Mouse (Mus musculus) heart, embryonic 11.5 days (tissue): ENCODE data around the gene Frmd8. TPM values are rescaled to one million over a fixed set of nuclear protein-coding genes. Genes with fewer than 3 reads are reported as not detected.

Experiments used
- ATAC-seq: fragments of 200-750 bp; cut with Nextera tagmentation; replicated peaks from 2 replicates; pipeline ENCODE4 v1.8.0; 2017; ENCODE audit warnings: moderate library complexity; ENCODE audit not compliant: insufficient number of reproducible peaks, low FRiP score, low TSS enrichment
- H3K27ac ChIP-seq: fragments of 300-500 bp; sonication (generic); 2 replicates; pipeline ENCODE4 v1.5.1; 2014; ENCODE audit warnings: mild to moderate bottlenecking, low read depth, low read length
- H3K27me3 ChIP-seq: fragments of 300-500 bp; sonication (generic); 2 replicates; pipeline ENCODE4 v1.6.1; 2014; ENCODE audit warnings: mild to moderate bottlenecking, low read length, mixed read lengths; ENCODE audit not compliant: control insufficient read depth, insufficient read depth
- H3K36me3 ChIP-seq: fragments of 300-500 bp; sonication (generic); 2 replicates; pipeline ENCODE4 v1.6.1; 2014; ENCODE audit warnings: mild to moderate bottlenecking, low read length, moderate library complexity, mixed read lengths; ENCODE audit not compliant: control insufficient read depth, insufficient read depth
- H3K4me1 ChIP-seq: fragments of 300-500 bp; sonication (generic); 2 replicates; pipeline ENCODE4 v1.6.1; 2014; ENCODE audit warnings: low read length; ENCODE audit not compliant: control insufficient read depth, insufficient read depth
- H3K4me2 ChIP-seq: fragments of 300-500 bp; sonication (generic); 2 replicates; pipeline ENCODE4 v1.6.1; 2014; ENCODE audit warnings: mild to moderate bottlenecking, moderate library complexity
- H3K4me3 ChIP-seq: fragments of 300-500 bp; sonication (generic); 2 replicates; pipeline ENCODE4 v1.5.1; 2014; ENCODE audit warnings: low read depth, low read length
- H3K9ac ChIP-seq: fragments of 300-500 bp; sonication (generic); 2 replicates; pipeline ENCODE4 v1.6.1; 2014; ENCODE audit warnings: mild to moderate bottlenecking, low read depth, low read length, moderate library complexity
- H3K9me3 ChIP-seq: fragments of 300-500 bp; sonication (generic); replicated peaks from 2 replicates; pipeline ENCODE4 v1.6.1; 2016; ENCODE audit warnings: low read length; ENCODE audit not compliant: control insufficient read depth
- WGBS: fragments of 180-500 bp; shearing (Covaris S2); extraction: QIAGEN DNeasy Blood & Tissue Kit; methylation state at CpG from one replicate; pipeline ENCODE4 v1.1.7; 2014; ENCODE audit not compliant: insufficient replicate concordance; 5-methylcytosine and 5-hydroxymethylcytosine counted together
- polyA plus RNA-seq: library from polyadenylated mRNA; unstranded; fragments of >200 nt; fragmentation: Nextera tagmentation; extraction: Ambion mirVana; gene quantifications from 2 replicates; pipeline ENCODE4 v1.2.1, GENCODE M21; 2014

Gene Frmd8
- polyA plus RNA-seq, 1 experiment from 2014 or later: 15.4 TPM

DNA sequence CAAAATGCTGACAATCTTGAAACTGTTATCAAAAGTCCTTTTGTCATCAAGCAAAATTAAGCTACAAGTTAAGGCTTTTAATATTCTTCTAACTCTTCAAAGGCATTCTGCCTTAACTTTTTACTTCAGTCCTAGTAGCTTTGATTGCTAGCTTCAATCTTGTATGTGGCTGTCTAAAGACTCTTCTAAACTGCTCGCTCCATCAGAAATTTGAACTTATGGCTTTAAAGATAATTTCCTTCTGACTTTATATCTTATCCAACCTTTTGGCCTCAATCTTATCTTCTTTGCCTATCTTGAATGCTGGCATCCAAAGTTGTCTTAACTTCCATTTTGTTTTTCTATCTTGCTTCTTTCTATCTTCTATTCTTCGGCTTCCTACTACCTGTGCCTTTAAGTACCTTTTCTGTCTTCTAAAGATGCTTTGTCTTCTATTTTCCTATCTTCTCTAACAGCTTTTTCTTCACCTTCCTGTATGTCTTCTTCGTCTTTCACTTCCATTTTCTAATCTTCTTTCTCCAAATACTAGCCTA is 73.6 kb downstream of the Frmd8 start:
- Histone ChIP-seq H3K27ac (peak overlapping the region; percentile 100), H3K9ac (peak overlapping the region; percentile 100), H3K4me2 (peak overlapping the region; percentile 93), H3K4me1 (peaks cover 42% of the 10 kb centered on the region), H3K9me3 (no peaks in the 10 kb centered on the region), H3K36me3 (peaks cover 24% of the 10 kb centered on the region), H3K4me3 (peak overlapping the region; percentile 94), H3K27me3 (no peaks in the 10 kb centered on the region)
- 0% methylated on average over 3 of the region's 3 CpGs for WGBS
- ATAC-seq: no peak

DNA sequence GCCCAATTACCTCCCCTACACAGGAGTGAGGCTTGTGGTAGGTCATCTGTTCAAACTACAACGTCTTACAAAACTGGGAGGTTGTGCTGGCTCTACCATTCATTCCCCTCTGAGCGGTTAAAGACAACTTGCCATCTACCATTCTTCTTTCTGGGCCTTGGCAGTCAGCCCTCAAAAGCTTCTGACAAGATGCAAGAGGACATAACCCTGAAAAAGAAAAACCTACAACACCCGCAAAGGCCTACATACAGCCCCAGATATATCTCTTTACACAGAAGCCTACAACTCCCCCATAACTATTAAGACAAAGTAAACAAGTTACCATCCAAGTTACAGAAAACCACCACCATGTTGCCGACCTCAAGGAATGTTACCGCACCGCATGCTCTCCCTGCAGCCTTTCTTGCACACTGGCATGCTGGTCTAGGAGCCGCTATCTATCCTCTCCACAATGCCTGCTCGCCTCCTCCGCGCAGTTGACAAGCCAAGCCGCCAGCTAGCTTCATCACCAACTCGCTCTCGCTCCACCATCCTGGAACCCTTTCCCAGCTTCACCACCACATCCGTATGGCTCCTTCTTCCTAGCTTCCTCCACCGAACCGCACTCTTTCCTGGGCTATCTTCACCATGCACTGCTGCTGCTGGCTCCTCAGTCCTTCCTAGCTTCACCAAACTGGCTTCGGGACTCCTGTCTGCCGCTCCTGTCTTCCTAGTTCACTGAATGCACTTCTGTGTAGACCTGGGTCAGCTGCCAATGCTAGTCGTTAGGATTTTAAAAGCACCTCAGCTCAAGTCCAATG is 74.2 kb downstream of the Frmd8 start:
- under 1% methylated on average over 19 of the region's 19 CpGs for WGBS
- Histone ChIP-seq H3K4me3 (peak overlapping the region; percentile 94), H3K4me1 (peaks cover 41% of the 10 kb centered on the region), H3K27ac (peak overlapping the region; percentile 100), H3K27me3 (no peaks in the 10 kb centered on the region), H3K9ac (peak overlapping the region; percentile 100), H3K9me3 (no peaks in the 10 kb centered on the region), H3K4me2 (peak overlapping the region; percentile 93), H3K36me3 (peaks cover 29% of the 10 kb centered on the region)
- ATAC-seq: no peak

DNA sequence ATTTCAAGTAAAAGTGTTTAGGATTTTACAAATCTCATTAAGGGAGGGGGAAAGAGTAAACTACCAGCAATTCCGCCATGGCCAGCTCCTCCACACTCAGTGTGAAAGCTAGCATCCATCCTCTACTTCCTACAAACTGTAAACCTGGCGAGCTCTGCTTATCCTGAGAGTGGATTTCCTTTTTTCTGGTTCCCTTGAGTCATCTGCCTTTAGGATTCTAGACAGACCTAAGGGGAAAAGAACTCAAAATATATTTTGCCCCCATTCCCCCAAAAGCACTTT is 74.8 kb downstream of the Frmd8 start:
- Histone ChIP-seq H3K27me3 (no peaks in the 10 kb centered on the region), H3K9me3 (no peaks in the 10 kb centered on the region), H3K4me2 (peak overlapping the region; percentile 93), H3K4me3 (peak overlapping the region; percentile 94), H3K27ac (peak overlapping the region; percentile 100), H3K9ac (peak overlapping the region; percentile 100), H3K4me1 (peaks cover 39% of the 10 kb centered on the region), H3K36me3 (peaks cover 32% of the 10 kb centered on the region)
- 1% methylated on average over 2 of the region's 2 CpGs for WGBS
- no peak for ATAC-seq

Other genes with a start within 250 kb of the Frmd8 start
- 35.7 and 36.2 TPM in 2 replicates for gene Rela, start 237.8 kb downstream of the Frmd8 start, polyA plus RNA-seq
- 15.8 and 18.8 TPM in 2 replicates for gene Sipa1, start 211.6 kb downstream of the Frmd8 start, polyA plus RNA-seq
- gene Map3k11, start 186.5 kb downstream of the Frmd8 start, polyA plus RNA-seq: 16.9 and 21.0 TPM in 2 replicates
- 21.3 and 21.5 TPM in 2 replicates for gene Pcnx3, start 186.4 kb downstream of the Frmd8 start, polyA plus RNA-seq
- not detected in 2 replicates for gene Kcnk7, start 170.9 kb downstream of the Frmd8 start, polyA plus RNA-seq
- gene Ehbp1l1, start 149.0 kb downstream of the Frmd8 start, polyA plus RNA-seq: 54.8 and 68.0 TPM in 2 replicates
- gene Fam89b, start 145.6 kb downstream of the Frmd8 start, polyA plus RNA-seq: 75.5 and 81.6 TPM in 2 replicates
- gene Ltbp3, start 134.4 kb downstream of the Frmd8 start, polyA plus RNA-seq: 9.3 and 9.8 TPM in 2 replicates
- gene Scyl1, start 103.9 kb downstream of the Frmd8 start, polyA plus RNA-seq: 54.8 and 59.4 TPM in 2 replicates
- 2.1 and 2.3 TPM in 2 replicates for gene Slc25a45, start 2.5 kb upstream of the Frmd8 start, polyA plus RNA-seq
- gene Tigd3, start 18.9 kb upstream of the Frmd8 start, polyA plus RNA-seq: 1.5 and 2.6 TPM in 2 replicates
- gene Dpf2, start 37.7 kb upstream of the Frmd8 start, polyA plus RNA-seq: 105 and 119 TPM in 2 replicates
- 6.3 and 7.6 TPM in 2 replicates for gene Cdc42ep2, start 49.5 kb upstream of the Frmd8 start, polyA plus RNA-seq
- gene Pola2, start 88.9 kb upstream of the Frmd8 start, polyA plus RNA-seq: 58.9 and 59.2 TPM in 2 replicates
- gene Slc22a20, start 110.9 kb upstream of the Frmd8 start, polyA plus RNA-seq: not detected in 2 replicates
- gene Capn1, start 140.6 kb upstream of the Frmd8 start, polyA plus RNA-seq: 7.7 and 8.5 TPM in 2 replicates
- gene Syvn1, start 171.3 kb upstream of the Frmd8 start, polyA plus RNA-seq: 19.5 and 22.1 TPM in 2 replicates
- 70.7 and 75.3 TPM in 2 replicates for gene Mrpl49, start 182.5 kb upstream of the Frmd8 start, polyA plus RNA-seq
- gene Fau, start 182.6 kb upstream of the Frmd8 start, polyA plus RNA-seq: 586 and 633 TPM in 2 replicates
- 27.1 and 27.5 TPM in 2 replicates for gene Znhit2, start 185.9 kb upstream of the Frmd8 start, polyA plus RNA-seq
- gene Tm7sf2, start 193.1 kb upstream of the Frmd8 start, polyA plus RNA-seq: 10.1 and 11.9 TPM in 2 replicates
- gene Vps51, start 202.0 kb upstream of the Frmd8 start, polyA plus RNA-seq: 38.9 and 43.7 TPM in 2 replicates
- gene Tmem262, start 204.8 kb upstream of the Frmd8 start, polyA plus RNA-seq: not detected in 2 replicates
- gene Gm28374, start 207.0 kb upstream of the Frmd8 start, polyA plus RNA-seq: 0.36 TPM in 1 of 2 replicates, not detected in the other
- gene Zfpl1, start 209.7 kb upstream of the Frmd8 start, polyA plus RNA-seq: 51.2 and 56.2 TPM in 2 replicates
- gene Cdca5, start 209.7 kb upstream of the Frmd8 start, polyA plus RNA-seq: 31.1 and 33.4 TPM in 2 replicates
- gene AC131692.1, start 219.1 kb upstream of the Frmd8 start, polyA plus RNA-seq: 0.48 and 1.0 TPM in 2 replicates
- 0.23 and 0.40 TPM in 2 replicates for gene Naaladl1, start 230.5 kb upstream of the Frmd8 start, polyA plus RNA-seq
- gene Sac3d1, start 243.4 kb upstream of the Frmd8 start, polyA plus RNA-seq: 38.1 and 41.0 TPM in 2 replicates